Mouse (Mus musculus) embryonic facial prominence, embryonic 11.5 days (tissue): ENCODE measurements around the gene Ffar1. TPM values are rescaled to one million over a fixed set of nuclear protein-coding genes. Genes with fewer than 3 reads are reported as not detected.
"Not testable (repeated sequence)": the region's sequence is repeated elsewhere in the genome, so short reads cannot be mapped to it uniquely, and the experiment has no call there.

Source experiments
- ATAC-seq: fragments of 200-750 bp; cut with Nextera tagmentation; replicated peaks from 2 replicates; pipeline ENCODE4 v1.8.0; 2017; ENCODE audit warnings: low read depth; ENCODE audit not compliant: insufficient number of reproducible peaks, low FRiP score, low TSS enrichment
- DNase-seq: peaks from one replicate; pipeline ENCODE4 v3.0.0-alpha.2; 2015; ENCODE audit warnings: low spot score
- H3K27ac ChIP-seq: fragments of 300-500 bp; sonication (generic); replicated peaks from 2 replicates; pipeline ENCODE4 v1.5.1; 2014; ENCODE audit warnings: mild to moderate bottlenecking, low read depth, low read length, control low read depth
- H3K27me3 ChIP-seq: fragments of 300-500 bp; sonication (generic); 2 replicates; pipeline ENCODE4 v1.6.1; 2014; ENCODE audit warnings: mild to moderate bottlenecking, low read length, moderate library complexity, mixed read lengths; ENCODE audit not compliant: control insufficient read depth, insufficient read depth
- H3K36me3 ChIP-seq: fragments of 300-500 bp; sonication (generic); replicated peaks from 2 replicates; pipeline ENCODE4 v1.6.1; 2014; ENCODE audit warnings: low read depth, mild to moderate bottlenecking, low read length, moderate library complexity, mixed read lengths; ENCODE audit not compliant: control insufficient read depth, insufficient read depth
- H3K4me1 ChIP-seq: fragments of 300-500 bp; sonication (generic); 2 replicates; pipeline ENCODE4 v1.6.1; 2014; ENCODE audit warnings: low read length, mixed read lengths; ENCODE audit not compliant: control insufficient read depth, insufficient read depth
- H3K4me2 ChIP-seq: fragments of 300-500 bp; sonication (generic); 2 replicates; pipeline ENCODE4 v1.6.1; 2014; ENCODE audit warnings: low read depth, mild to moderate bottlenecking, control low read depth, low read length, moderate library complexity
- H3K4me3 ChIP-seq: fragments of 300-500 bp; sonication (generic); 2 replicates; pipeline ENCODE4 v1.5.1; 2014; ENCODE audit warnings: low read depth, low read length, control low read depth
- H3K9ac ChIP-seq: fragments of 300-500 bp; sonication (generic); replicated peaks from 2 replicates; pipeline ENCODE4 v1.6.1; 2014; ENCODE audit warnings: mild to moderate bottlenecking, control low read depth, low read length
- H3K9me3 ChIP-seq: fragments of 300-500 bp; sonication (generic); replicated peaks from 2 replicates; pipeline ENCODE4 v1.6.1; 2016; ENCODE audit warnings: mild to moderate bottlenecking, low read length, inconsistent platforms, mixed read lengths; ENCODE audit not compliant: control insufficient read depth
- WGBS: fragments of 180-500 bp; shearing (Covaris S2); extraction: QIAGEN DNeasy Blood & Tissue Kit; methylation state at CpG from one replicate; pipeline ENCODE4 v1.1.7; 2014; 5-methylcytosine and 5-hydroxymethylcytosine counted together
- polyA plus RNA-seq: library from polyadenylated mRNA; unstranded; fragments of >200 nt; fragmentation: Nextera tagmentation; extraction: Ambion mirVana; gene quantifications from 2 replicates; pipeline ENCODE4 v1.2.1, GENCODE M21; 2014

The Ffar1 gene
- polyA plus RNA-seq, 1 experiment from 2014 or later, result not detected

DNA sequence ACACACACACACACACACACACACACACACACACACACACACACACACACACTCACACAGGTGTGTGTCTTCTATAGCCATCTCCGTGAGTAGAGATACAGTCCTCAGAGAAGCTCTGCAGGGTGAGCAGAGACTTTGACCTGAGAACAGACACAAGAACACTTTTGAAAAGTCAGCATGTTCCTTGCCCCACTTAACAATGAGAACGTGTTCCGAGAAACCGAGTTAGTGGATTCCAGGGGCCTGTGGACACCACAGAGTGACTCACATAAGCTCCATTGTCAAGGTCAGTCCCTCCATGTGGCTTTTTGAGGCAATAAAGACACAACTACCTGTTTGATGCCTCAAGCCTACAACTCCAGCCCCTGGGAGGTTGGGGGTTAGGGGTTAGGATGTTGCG, 14.0 kb downstream of the Ffar1 start:
- Histone ChIP-seq H3K27ac (no peak overlapping the region), H3K27me3 (no peaks in the 10 kb centered on the region), H3K4me2 (no peak overlapping the region), H3K4me3 (no peak overlapping the region), H3K9me3 (no peaks in the 10 kb centered on the region), H3K4me1 (no peaks in the 10 kb centered on the region), H3K9ac (no peak overlapping the region), H3K36me3 (no peaks in the 10 kb centered on the region)
- WGBS, result 71% methylated on average over 5 of the region's 5 CpGs
- DNase-seq (no peak), ATAC-seq (no peak)

DNA sequence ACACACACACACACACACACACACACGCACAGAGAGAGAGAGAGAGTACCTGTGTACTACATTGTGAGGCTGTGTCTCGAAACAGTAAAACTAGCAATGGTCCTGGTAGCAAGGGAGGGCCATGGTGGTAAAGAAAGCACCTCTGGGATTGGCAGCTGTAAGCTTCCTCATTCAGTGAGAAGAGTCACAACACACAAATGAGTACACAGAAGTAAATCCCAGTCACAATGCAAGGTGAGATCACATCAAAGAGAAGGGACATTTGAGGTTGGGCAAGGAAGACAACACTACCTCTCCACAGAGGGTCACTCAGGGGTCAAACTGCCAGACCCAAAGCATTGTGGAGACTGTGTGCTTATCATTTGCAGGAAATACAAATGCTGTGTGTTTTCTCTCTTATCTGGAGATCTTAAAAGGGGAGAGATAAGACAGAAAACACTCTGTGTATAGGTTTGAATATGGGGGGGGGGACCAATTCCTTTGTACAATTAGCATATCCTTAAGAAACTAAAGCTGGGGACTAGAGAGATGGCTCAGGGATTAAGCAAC, 14.8 kb downstream of the Ffar1 start:
- Histone ChIP-seq H3K27ac (no peak overlapping the region), H3K36me3 (no peaks in the 10 kb centered on the region), H3K27me3 (no peaks in the 10 kb centered on the region), H3K4me1 (no peaks in the 10 kb centered on the region), H3K4me3 (no peak overlapping the region), H3K4me2 (no peak overlapping the region), H3K9ac (no peak overlapping the region), H3K9me3 (no peaks in the 10 kb centered on the region)
- 77% methylated on average over 2 of the region's 2 CpGs for WGBS
- no peak for DNase-seq
- no peak for ATAC-seq

DNA sequence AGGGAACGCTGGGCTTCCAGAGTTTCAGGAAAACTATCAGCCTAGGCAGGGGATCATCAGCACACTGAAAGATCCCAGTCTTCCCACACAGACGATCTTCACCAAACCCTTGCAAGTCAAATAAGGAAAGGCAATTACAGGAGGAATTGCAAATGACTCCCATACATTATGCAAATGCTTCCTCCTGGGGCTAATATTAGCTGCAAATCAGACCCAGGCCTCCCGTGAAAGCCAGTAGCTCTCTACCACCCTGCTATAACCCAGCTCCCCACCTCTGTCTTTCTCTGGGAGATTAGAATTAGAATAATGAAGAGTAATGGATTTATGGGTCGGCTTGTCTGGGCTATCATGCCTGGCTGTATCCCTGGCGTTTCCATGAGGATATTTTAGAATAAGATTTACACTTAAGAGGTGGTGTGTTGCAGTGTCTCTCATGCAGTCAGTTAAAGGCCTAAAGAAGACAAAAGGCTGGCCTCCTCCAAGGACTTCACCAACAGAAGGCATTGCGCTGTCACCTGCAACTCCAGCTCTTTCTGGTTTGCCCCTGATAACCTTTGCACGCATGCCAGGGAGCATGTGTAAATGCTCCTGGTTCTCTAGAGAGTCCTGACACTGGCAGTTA, 16.6 kb downstream of the Ffar1 start:
- H3K27ac ChIP-seq, result no peak overlapping the region
- H3K9ac ChIP-seq, result no peak overlapping the region
- H3K4me2 ChIP-seq, result no peak overlapping the region
- no peak overlapping the region for H3K4me3 ChIP-seq
- DNase-seq, result no peak
- no peaks in the 10 kb centered on the region for H3K4me1 ChIP-seq
- WGBS, result 41% methylated on average over 7 of the region's 7 CpGs
- H3K9me3 ChIP-seq, result no peaks in the 10 kb centered on the region
- H3K27me3 ChIP-seq, result no peaks in the 10 kb centered on the region
- ATAC-seq, result no peak
- no peaks in the 10 kb centered on the region for H3K36me3 ChIP-seq

DNA sequence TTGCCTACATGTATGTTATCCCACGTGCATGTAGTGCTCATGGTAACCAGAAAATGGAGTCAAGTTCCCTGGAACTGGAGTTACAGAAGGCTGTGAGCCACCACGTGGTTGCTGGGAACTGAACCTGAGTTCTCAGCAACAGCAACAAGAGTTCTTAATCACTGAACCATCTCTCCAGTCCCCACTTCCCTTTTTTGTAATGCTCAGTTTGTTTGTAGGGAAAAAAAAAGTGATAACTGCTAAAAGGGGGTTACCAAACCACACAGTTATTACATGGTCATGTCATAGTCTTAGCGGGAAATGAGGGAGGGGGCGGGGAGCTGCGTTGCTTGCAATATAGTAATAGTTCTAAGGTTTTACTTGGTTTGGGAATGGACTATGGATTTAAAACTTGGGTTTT, 19.3 kb downstream of the Ffar1 start:
- ATAC-seq (no peak), DNase-seq (no peak)
- no peaks in the 10 kb centered on the region for H3K27me3 ChIP-seq
- H3K4me2 ChIP-seq, result no peak overlapping the region
- H3K27ac ChIP-seq, result no peak overlapping the region
- WGBS, result 83% methylated on average over 5 of the region's 5 CpGs
- H3K9ac ChIP-seq, result no peak overlapping the region
- H3K36me3 ChIP-seq, result no peaks in the 10 kb centered on the region
- H3K4me1 ChIP-seq, result no peaks in the 10 kb centered on the region
- no peak overlapping the region for H3K4me3 ChIP-seq
- H3K9me3 ChIP-seq, result no peaks in the 10 kb centered on the region

DNA sequence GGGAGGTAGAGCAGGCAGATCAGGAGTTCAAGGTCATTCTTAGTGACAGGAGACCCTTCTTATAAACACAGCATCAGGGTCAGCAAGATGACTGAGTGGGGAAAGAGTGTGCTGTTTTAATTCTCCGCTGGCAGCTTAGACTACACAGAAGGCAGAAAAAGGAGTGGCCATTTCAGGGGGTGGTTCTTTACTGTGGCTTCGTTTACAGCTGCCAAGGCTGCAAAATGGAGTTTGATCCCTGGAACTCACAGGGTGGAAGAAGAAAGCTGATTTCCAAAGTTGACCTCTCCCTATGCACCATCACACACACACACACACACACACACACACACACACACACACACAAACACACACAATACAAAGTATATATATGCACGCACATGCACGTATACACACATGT, 20.0 kb downstream of the Ffar1 start:
- Histone ChIP-seq H3K27ac (no peak overlapping the region), H3K36me3 (no peaks in the 10 kb centered on the region), H3K4me1 (no peaks in the 10 kb centered on the region), H3K4me3 (no peak overlapping the region), H3K27me3 (no peaks in the 10 kb centered on the region), H3K9ac (no peak overlapping the region), H3K9me3 (no peaks in the 10 kb centered on the region), H3K4me2 (no peak overlapping the region)
- DNase-seq (no peak), ATAC-seq (no peak)
- WGBS, result 71% methylated on average over 4 of the region's 4 CpGs

DNA sequence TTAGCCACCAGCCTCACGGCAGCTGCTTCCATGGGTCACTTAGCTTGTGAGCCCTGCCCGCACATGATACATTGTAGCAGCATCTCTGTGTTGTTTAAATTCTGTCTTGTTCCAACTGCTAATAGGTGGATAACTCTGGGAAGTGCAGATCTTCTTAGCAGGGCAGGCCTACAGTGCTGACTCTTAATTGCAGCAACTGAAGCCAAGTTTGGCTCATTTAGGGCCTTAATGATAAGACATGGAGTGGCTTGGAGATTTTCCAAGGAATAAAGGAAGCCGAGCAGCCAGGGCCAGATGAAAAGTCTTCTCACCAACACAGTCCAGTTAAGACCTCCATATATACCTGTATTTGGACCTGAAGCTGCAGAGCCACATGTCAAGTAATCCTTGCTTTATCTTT, 21.1 kb downstream of the Ffar1 start:
- ATAC-seq (no peak), DNase-seq (no peak)
- no peaks in the 10 kb centered on the region for H3K36me3 ChIP-seq
- 81% methylated on average over 3 of the region's 3 CpGs for WGBS
- H3K27ac ChIP-seq, result no peak overlapping the region
- no peaks in the 10 kb centered on the region for H3K4me1 ChIP-seq
- no peak overlapping the region for H3K9ac ChIP-seq
- no peaks in the 10 kb centered on the region for H3K9me3 ChIP-seq
- no peak overlapping the region for H3K4me3 ChIP-seq
- H3K4me2 ChIP-seq, result no peak overlapping the region
- no peaks in the 10 kb centered on the region for H3K27me3 ChIP-seq

DNA sequence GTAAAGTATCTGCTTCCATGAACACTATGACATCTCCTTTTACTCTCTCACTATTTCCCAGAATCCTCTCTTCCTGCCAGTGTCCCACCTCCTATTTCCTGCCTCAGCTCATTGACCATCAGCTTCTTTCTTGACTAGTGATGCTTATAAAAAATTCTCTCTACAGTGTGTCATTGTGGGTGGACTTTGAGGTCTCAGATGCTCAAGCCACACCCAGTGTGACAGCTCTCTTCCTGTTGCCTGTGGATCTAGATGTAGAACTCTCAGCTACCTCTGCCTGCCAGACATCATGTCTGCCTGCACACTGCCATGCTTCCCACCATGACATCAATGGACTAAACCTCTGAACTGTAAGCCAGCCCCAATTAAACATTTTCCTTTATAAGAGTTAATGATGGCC, 24.1 kb downstream of the Ffar1 start:
- Histone ChIP-seq H3K36me3 (no peaks in the 10 kb centered on the region), H3K27me3 (no peaks in the 10 kb centered on the region), H3K4me2 (no peak overlapping the region), H3K4me3 (no peak overlapping the region), H3K27ac (no peak overlapping the region), H3K9ac (no peak overlapping the region), H3K9me3 (no peaks in the 10 kb centered on the region), H3K4me1 (no peaks in the 10 kb centered on the region)
- DNase-seq, result no peak
- no peak for ATAC-seq

DNA sequence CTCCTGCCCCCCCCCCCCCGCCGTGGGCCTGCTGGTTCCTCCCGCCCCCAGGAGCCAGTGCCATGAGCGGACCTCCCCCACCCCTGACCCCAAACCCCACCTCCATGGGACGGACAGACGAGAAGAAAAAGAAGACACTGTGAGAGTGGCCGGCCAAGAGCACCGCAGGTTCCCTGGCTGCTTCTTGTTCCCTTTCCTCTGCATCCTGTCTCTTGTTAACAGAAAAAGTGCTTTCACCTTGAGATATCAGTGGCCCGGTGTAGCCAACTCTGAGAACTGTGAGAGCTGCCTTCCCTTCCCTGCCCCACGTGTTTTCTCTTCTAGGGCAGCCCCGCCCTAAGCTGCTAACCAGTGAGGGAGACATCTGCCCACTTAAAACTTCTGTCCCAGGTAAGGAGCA, 28.7 kb downstream of the Ffar1 start:
- not testable (repeated sequence) for H3K9ac ChIP-seq, H3K4me1 ChIP-seq, DNase-seq, H3K36me3 ChIP-seq, H3K4me2 ChIP-seq, H3K4me3 ChIP-seq, H3K9me3 ChIP-seq, H3K27me3 ChIP-seq, H3K27ac ChIP-seq, ATAC-seq
- 47% methylated on average over 10 of the region's 11 CpGs for WGBS
